Mouse (Mus musculus): ENCODE measurements around the gene Etl4. TPM values are rescaled to one million over a fixed set of nuclear protein-coding genes. Genes with fewer than 3 reads are reported as not detected.

The Etl4 gene
- total and polyA plus RNA-seq, 2 experiments, result 3.5 to 5.5 TPM

DNA sequence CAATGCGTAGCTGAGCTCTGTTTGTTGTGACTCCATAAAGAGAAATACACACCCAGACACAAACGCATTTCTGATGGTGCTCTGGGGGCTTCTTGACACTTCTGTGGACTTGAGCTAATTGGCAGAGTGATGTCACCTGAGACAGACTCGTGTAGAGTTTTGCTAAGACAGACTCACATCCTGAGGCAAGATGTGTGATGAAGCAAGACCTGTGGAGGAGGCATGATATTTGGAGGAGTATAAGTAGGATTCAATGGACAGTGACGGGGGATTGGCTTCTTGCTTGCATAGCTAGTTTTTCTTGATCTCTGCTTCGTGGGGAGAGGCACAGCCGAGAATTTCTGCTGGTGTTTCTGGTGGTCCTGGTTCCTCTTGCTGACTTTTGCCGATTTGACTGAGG is 908.6 kb downstream of the Etl4 start:
- Histone ChIP-seq H3K36me3 (ENCODE audit: control insufficient read depth, insufficient read depth, low read length) (no peaks in the 10 kb centered on the region), H3K4me3 (ENCODE audit: insufficient read depth, low read depth, low read length) (no peak overlapping the region), H3K27ac (replicated peaks; ENCODE audit: insufficient read depth, low read depth, low read length) (no peak overlapping the region), H3K4me1 (ENCODE audit: control insufficient read depth, insufficient read depth, low read length) (no peaks in the 10 kb centered on the region), H3K27me3 (ENCODE audit: control insufficient read depth, insufficient read depth, low read length) (no peaks in the 10 kb centered on the region), H3K79me2 (ENCODE audit: control insufficient read depth, insufficient read depth, low read length) (no peaks in the 10 kb centered on the region), H3K9ac (ENCODE audit: low read depth, low read length) (no peak overlapping the region)
- DNase-seq (ENCODE audit: extremely low read depth, low read depth, low spot score), result no peak
- 80% methylated on average over 7 of the region's 7 CpGs for WGBS
- TF ChIP-seq POLR2A (IDR thresholded peaks at IDR 0.05; ENCODE audit: extremely low read depth, insufficient read depth, low read length) (no peak), CTCF (IDR thresholded peaks at IDR 0.05; ENCODE audit: low read depth, low read length) (no peak)

DNA sequence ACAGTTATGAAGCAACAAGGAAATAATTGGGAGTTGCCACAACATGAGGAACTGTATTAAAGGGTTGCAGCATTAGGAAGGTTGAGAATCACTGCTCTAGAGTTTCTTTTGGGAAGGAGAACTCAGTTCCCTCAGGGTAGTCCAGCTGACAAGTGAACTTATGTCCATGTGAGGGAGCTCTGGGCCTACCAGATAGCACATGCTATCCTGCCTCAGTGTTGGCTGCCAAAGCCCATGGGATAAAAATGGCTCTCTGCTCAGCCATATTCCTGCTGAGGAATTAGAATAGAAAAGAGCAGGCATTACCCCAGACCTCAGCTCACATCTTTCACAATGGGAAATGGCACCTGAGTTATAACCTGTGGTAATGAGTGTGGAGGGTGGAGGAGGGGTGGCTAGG is 916.7 kb downstream of the Etl4 start:
- TF ChIP-seq POLR2A (IDR thresholded peaks at IDR 0.05; ENCODE audit: extremely low read depth, insufficient read depth, low read length) (no peak), CTCF (IDR thresholded peaks at IDR 0.05; ENCODE audit: low read depth, low read length) (no peak)
- no peaks in the 10 kb centered on the region for H3K4me1 ChIP-seq (ENCODE audit: control insufficient read depth, insufficient read depth, low read length)

DNA sequence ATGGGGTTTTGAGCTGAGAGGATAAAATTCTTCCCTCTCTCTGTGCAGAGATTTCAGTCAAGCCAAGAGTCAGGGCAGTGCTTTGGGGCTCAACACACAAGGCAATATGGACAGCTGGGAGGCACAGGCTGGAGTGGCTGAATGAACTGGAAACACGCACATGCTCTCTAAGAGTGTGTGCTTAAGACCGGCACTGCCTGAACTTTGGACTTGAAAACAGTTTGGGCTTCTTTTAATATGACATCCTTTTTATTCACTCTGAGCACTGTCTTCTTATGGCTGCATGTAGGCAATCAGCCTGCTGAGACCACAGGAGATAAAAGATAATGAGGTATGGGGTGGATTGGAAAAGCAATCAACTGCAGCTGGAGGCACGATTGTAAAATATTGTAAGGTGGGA is 921.3 kb downstream of the Etl4 start:
- H3K27me3 ChIP-seq (ENCODE audit: control insufficient read depth, insufficient read depth, low read length), result no peaks in the 10 kb centered on the region
- no peaks in the 10 kb centered on the region for H3K79me2 ChIP-seq (ENCODE audit: control insufficient read depth, insufficient read depth, low read length)
- H3K4me1 ChIP-seq (ENCODE audit: control insufficient read depth, insufficient read depth, low read length), result no peaks in the 10 kb centered on the region
- no peaks in the 10 kb centered on the region for H3K36me3 ChIP-seq (ENCODE audit: control insufficient read depth, insufficient read depth, low read length)
- WGBS, result 61% methylated on average over 3 of the region's 3 CpGs
- H3K27ac ChIP-seq (replicated peaks; ENCODE audit: insufficient read depth, low read depth, low read length), result no peak overlapping the region
- TF ChIP-seq POLR2A (IDR thresholded peaks at IDR 0.05; ENCODE audit: extremely low read depth, insufficient read depth, low read length) (no peak), CTCF (IDR thresholded peaks at IDR 0.05; ENCODE audit: low read depth, low read length) (no peak)
- no peak overlapping the region for H3K4me3 ChIP-seq (ENCODE audit: insufficient read depth, low read depth, low read length)
- no peak for DNase-seq (ENCODE audit: extremely low read depth, low read depth, low spot score)
- H3K9ac ChIP-seq (ENCODE audit: low read depth, low read length), result no peak overlapping the region

More for the DNA sequence above, 916.7 kb downstream of the Etl4 start:
- Histone ChIP-seq H3K27me3 (ENCODE audit: control insufficient read depth, insufficient read depth, low read length) (no peaks in the 10 kb centered on the region), H3K27ac (replicated peaks; ENCODE audit: insufficient read depth, low read depth, low read length) (no peak overlapping the region), H3K4me3 (ENCODE audit: insufficient read depth, low read depth, low read length) (no peak overlapping the region), H3K36me3 (ENCODE audit: control insufficient read depth, insufficient read depth, low read length) (no peaks in the 10 kb centered on the region), H3K9ac (ENCODE audit: low read depth, low read length) (no peak overlapping the region), H3K79me2 (ENCODE audit: control insufficient read depth, insufficient read depth, low read length) (no peaks in the 10 kb centered on the region)
- DNase-seq (ENCODE audit: extremely low read depth, low read depth, low spot score), result no peak

DNA sequence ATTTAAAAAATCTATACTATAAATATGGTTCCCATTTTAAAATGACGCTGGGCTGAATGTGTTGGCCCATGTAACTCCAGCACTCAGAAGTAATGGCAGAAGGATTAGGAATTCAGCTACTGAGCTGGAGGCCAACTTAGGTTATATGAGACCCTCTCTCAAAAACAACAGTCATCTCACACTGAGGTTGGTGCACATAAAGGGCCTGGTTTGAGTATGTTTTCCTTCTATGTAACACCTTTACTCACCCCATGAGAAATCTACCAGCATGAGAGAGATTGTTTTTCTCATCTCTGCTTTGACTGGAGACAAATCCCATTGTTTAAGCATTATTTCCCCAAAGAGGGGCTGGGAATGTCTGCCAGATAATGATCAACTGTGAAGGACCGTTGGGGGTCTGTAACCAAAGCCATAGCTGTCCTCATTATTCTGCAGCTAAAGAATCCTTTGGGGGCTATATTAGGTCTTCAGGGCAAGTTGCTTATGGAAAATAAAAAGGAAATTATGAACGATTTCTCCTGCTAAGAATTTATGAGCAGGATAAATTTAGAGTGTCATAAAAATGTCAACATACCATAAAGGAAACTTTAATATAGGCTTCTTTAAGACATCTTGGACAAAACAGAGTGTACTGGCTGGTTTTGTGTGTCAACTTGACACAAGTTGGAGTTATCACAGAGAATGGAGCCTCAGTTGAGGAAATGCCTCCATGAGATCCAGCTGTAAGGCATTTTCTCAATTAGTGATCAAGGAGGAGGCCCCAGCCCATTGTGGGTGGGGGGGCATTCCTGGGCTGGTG is 922.2 kb downstream of the Etl4 start:
- Histone ChIP-seq H3K36me3 (ENCODE audit: control insufficient read depth, insufficient read depth, low read length) (no peaks in the 10 kb centered on the region), H3K4me1 (ENCODE audit: control insufficient read depth, insufficient read depth, low read length) (no peaks in the 10 kb centered on the region), H3K79me2 (ENCODE audit: control insufficient read depth, insufficient read depth, low read length) (no peaks in the 10 kb centered on the region), H3K27ac (replicated peaks; ENCODE audit: insufficient read depth, low read depth, low read length) (no peak overlapping the region), H3K27me3 (ENCODE audit: control insufficient read depth, insufficient read depth, low read length) (no peaks in the 10 kb centered on the region), H3K9ac (ENCODE audit: low read depth, low read length) (no peak overlapping the region), H3K4me3 (ENCODE audit: insufficient read depth, low read depth, low read length) (no peak overlapping the region)
- TF ChIP-seq CTCF (IDR thresholded peaks at IDR 0.05; ENCODE audit: low read depth, low read length), result no peak
- TF ChIP-seq POLR2A (IDR thresholded peaks at IDR 0.05; ENCODE audit: extremely low read depth, insufficient read depth, low read length), result no peak
- no peak for DNase-seq (ENCODE audit: extremely low read depth, low read depth, low spot score)
- 87% methylated on average over 3 of the region's 3 CpGs for WGBS

DNA sequence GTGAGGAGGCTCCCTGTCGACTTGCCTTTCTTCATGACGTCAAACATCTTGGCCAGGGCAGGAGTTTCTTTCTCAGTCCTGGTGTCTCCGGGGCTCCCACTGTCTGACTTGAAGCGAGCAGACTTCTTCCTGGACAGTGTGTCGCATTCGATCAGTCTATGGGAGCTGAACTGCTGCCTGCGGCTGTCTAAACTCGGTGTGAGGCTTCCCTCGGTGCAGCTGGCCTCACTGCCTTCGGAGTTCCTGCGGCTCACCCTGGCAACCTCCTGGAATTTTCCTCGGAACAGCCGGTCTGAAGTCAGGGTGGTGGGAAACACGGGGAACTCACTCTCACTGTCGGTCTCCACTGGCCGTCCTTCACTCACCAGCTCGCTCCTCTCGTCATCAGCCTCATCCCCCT is 939.8 kb downstream of the Etl4 start:
- no peak for DNase-seq (ENCODE audit: extremely low read depth, low read depth, low spot score)
- WGBS, result 95% methylated on average over 18 of the region's 18 CpGs
- TF ChIP-seq CTCF (IDR thresholded peaks at IDR 0.05; ENCODE audit: low read depth, low read length), result no peak
- TF ChIP-seq POLR2A (IDR thresholded peaks at IDR 0.05; ENCODE audit: extremely low read depth, insufficient read depth, low read length), result no peak
- H3K4me3 ChIP-seq (ENCODE audit: insufficient read depth, low read depth, low read length), result no peak overlapping the region
- H3K9ac ChIP-seq (ENCODE audit: low read depth, low read length), result no peak overlapping the region
- H3K36me3 ChIP-seq (ENCODE audit: control insufficient read depth, insufficient read depth, low read length), result peaks cover 60% of the 10 kb centered on the region
- H3K79me2 ChIP-seq (ENCODE audit: control insufficient read depth, insufficient read depth, low read length), result no peaks in the 10 kb centered on the region
- H3K4me1 ChIP-seq (ENCODE audit: control insufficient read depth, insufficient read depth, low read length), result no peaks in the 10 kb centered on the region
- no peak overlapping the region for H3K27ac ChIP-seq (replicated peaks; ENCODE audit: insufficient read depth, low read depth, low read length)
- H3K27me3 ChIP-seq (ENCODE audit: control insufficient read depth, insufficient read depth, low read length), result no peaks in the 10 kb centered on the region
